Mouse (Mus musculus): ENCODE data around the gene Kcnk18. TPM values are rescaled to one million over a fixed set of nuclear protein-coding genes. Genes with fewer than 3 reads are reported as not detected.

Gene Kcnk18
- polyA plus RNA-seq, 1 experiment = not detected

GRCm38 (mm10) chr19:59267417-59267963 is 48.5 kb downstream of the Kcnk18 start:
- no peak for DNase-seq (ENCODE audit: low read depth in 1 of 2, low spot score in 2 of 2)
- Histone ChIP-seq H3K4me3 (ENCODE audit: extremely low read depth, insufficient read depth, insufficient read length) (no peak overlapping the region), H3K27ac (ENCODE audit: insufficient read depth, low read length) (no peak overlapping the region), H3K36me3 (ENCODE audit: control insufficient read depth, insufficient read depth, low read length) (no peaks in the 10 kb centered on the region), H3K4me1 (ENCODE audit: control insufficient read depth, insufficient read depth, insufficient read length) (no peaks in the 10 kb centered on the region), H3K27me3 (ENCODE audit: control insufficient read depth, insufficient read depth, low read length) (no peaks in the 10 kb centered on the region)
- WGBS = 20% methylated on average over 5 of the region's 5 CpGs
- TF ChIP-seq CTCF (IDR thresholded peaks at IDR 0.05; ENCODE audit: extremely low read depth, insufficient read depth, insufficient read length, insufficient replicate concordance) = no peak
- no peak for TF ChIP-seq POLR2A (IDR thresholded peaks at IDR 0.05; ENCODE audit: low read depth, low read length)

DNA sequence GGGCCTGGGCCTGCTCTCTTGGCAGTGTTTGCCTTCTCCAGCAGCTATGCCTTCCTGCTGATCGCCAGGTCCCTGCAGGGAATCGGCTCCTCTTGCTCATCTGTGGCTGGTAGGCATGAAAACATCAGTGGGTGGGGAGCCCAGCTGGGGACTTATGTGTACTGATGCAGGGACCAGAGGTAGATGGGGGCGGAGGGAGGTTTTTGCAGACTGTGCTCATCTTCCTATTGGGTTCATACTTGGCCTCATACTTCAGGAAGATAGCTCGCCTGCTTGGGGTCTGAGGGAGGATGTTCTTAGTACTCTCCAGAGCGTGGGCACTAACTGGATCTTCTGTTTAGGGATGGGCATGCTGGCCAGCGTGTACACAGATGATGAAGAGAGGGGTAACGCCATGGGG is 54.2 kb downstream of the Kcnk18 start:
- H3K27ac ChIP-seq (ENCODE audit: insufficient read depth, low read length) = no peak overlapping the region
- H3K36me3 ChIP-seq (ENCODE audit: control insufficient read depth, insufficient read depth, low read length) = no peaks in the 10 kb centered on the region
- H3K27me3 ChIP-seq (ENCODE audit: control insufficient read depth, insufficient read depth, low read length) = no peaks in the 10 kb centered on the region
- no peak overlapping the region for H3K4me3 ChIP-seq (ENCODE audit: extremely low read depth, insufficient read depth, insufficient read length)
- WGBS = 94% methylated on average over 7 of the region's 7 CpGs
- TF ChIP-seq POLR2A (IDR thresholded peaks at IDR 0.05; ENCODE audit: low read depth, low read length) = no peak
- no peak for TF ChIP-seq CTCF (IDR thresholded peaks at IDR 0.05; ENCODE audit: extremely low read depth, insufficient read depth, insufficient read length, insufficient replicate concordance)
- H3K4me1 ChIP-seq (ENCODE audit: control insufficient read depth, insufficient read depth, insufficient read length) = no peaks in the 10 kb centered on the region
- no peak for DNase-seq (ENCODE audit: low read depth in 1 of 2, low spot score in 2 of 2)

- H3K4me1 ChIP-seq (ENCODE audit: control insufficient read depth, insufficient read depth, insufficient read length) = no peaks in the 10 kb centered on the region
- H3K27ac ChIP-seq (ENCODE audit: insufficient read depth, low read length) = no peak overlapping the region
- 91% methylated on average over 7 of the region's 7 CpGs for WGBS
- no peak for DNase-seq (ENCODE audit: low read depth in 1 of 2, low spot score in 2 of 2)
- H3K36me3 ChIP-seq (ENCODE audit: control insufficient read depth, insufficient read depth, low read length) = no peaks in the 10 kb centered on the region
- H3K4me3 ChIP-seq (ENCODE audit: extremely low read depth, insufficient read depth, insufficient read length) = no peak overlapping the region
- H3K27me3 ChIP-seq (ENCODE audit: control insufficient read depth, insufficient read depth, low read length) = no peaks in the 10 kb centered on the region
- no peak for TF ChIP-seq CTCF (IDR thresholded peaks at IDR 0.05; ENCODE audit: extremely low read depth, insufficient read depth, insufficient read length, insufficient replicate concordance)
- no peak for TF ChIP-seq POLR2A (IDR thresholded peaks at IDR 0.05; ENCODE audit: low read depth, low read length)
Observed at GRCm38 (mm10) chr19:59276354-59276753, 57.3 kb downstream of the Kcnk18 start.

GRCm38 (mm10) chr19:59280841-59281240 is 61.8 kb downstream of the Kcnk18 start:
- H3K4me3 ChIP-seq (ENCODE audit: extremely low read depth, insufficient read depth, insufficient read length) = no peak overlapping the region
- no peaks in the 10 kb centered on the region for H3K27me3 ChIP-seq (ENCODE audit: control insufficient read depth, insufficient read depth, low read length)
- H3K36me3 ChIP-seq (ENCODE audit: control insufficient read depth, insufficient read depth, low read length) = no peaks in the 10 kb centered on the region
- no peak for DNase-seq (ENCODE audit: low read depth in 1 of 2, low spot score in 2 of 2)
- no peak for TF ChIP-seq POLR2A (IDR thresholded peaks at IDR 0.05; ENCODE audit: low read depth, low read length)
- TF ChIP-seq CTCF (IDR thresholded peaks at IDR 0.05; ENCODE audit: extremely low read depth, insufficient read depth, insufficient read length, insufficient replicate concordance) = no peak
- H3K4me1 ChIP-seq (ENCODE audit: control insufficient read depth, insufficient read depth, insufficient read length) = no peaks in the 10 kb centered on the region
- H3K27ac ChIP-seq (ENCODE audit: insufficient read depth, low read length) = no peak overlapping the region

- H3K4me3 ChIP-seq (ENCODE audit: extremely low read depth, insufficient read depth, insufficient read length) = no peak overlapping the region
- H3K27me3 ChIP-seq (ENCODE audit: control insufficient read depth, insufficient read depth, low read length) = no peaks in the 10 kb centered on the region
- 87% methylated on average over 3 of the region's 3 CpGs for WGBS
- no peak overlapping the region for H3K27ac ChIP-seq (ENCODE audit: insufficient read depth, low read length)
- no peaks in the 10 kb centered on the region for H3K4me1 ChIP-seq (ENCODE audit: control insufficient read depth, insufficient read depth, insufficient read length)
- no peak for TF ChIP-seq CTCF (IDR thresholded peaks at IDR 0.05; ENCODE audit: extremely low read depth, insufficient read depth, insufficient read length, insufficient replicate concordance)
- no peak for TF ChIP-seq POLR2A (IDR thresholded peaks at IDR 0.05; ENCODE audit: low read depth, low read length)
- no peak for DNase-seq (ENCODE audit: low read depth in 1 of 2, low spot score in 2 of 2)
- H3K36me3 ChIP-seq (ENCODE audit: control insufficient read depth, insufficient read depth, low read length) = no peaks in the 10 kb centered on the region
Observed at GRCm38 (mm10) chr19:59282001-59282400, 63.0 kb downstream of the Kcnk18 start.

Other genes with a start within 250 kb of the Kcnk18 start
- gene Shtn1, start 143.1 kb upstream of the Kcnk18 start, polyA plus RNA-seq (2012; rRNA removed) = 1.2 and 1.7 TPM in 2 replicates
- not detected in 2 replicates for gene Vax1, start 49.2 kb upstream of the Kcnk18 start, polyA plus RNA-seq (2012; rRNA removed)
- 0.65 and 0.81 TPM in 2 replicates for gene Slc18a2, start 41.7 kb downstream of the Kcnk18 start, polyA plus RNA-seq (2012; rRNA removed)
- gene Rps12-ps3, start 103.1 kb downstream of the Kcnk18 start, polyA plus RNA-seq (2012; rRNA removed) = 4,176 and 4,457 TPM in 2 replicates
- 5.1 and 8.5 TPM in 2 replicates for gene Pdzd8, start 126.6 kb downstream of the Kcnk18 start, polyA plus RNA-seq (2012; rRNA removed)
- gene Emx2, start 239.2 kb downstream of the Kcnk18 start, polyA plus RNA-seq (2012; rRNA removed) = not detected in 2 replicates

Data from spleen, adult 2 months (tissue).